Mouse (Mus musculus) G1E (cell line): ENCODE data around the gene Shtn1.

Source experiments
- CTCF ChIP-seq: IDR thresholded peaks from 2 replicates; pipeline ENCODE4 v1.5.1; 2012; ENCODE audit warnings: low read depth, low read length, inconsistent platforms, mixed read lengths
- TAL1 ChIP-seq: conservative IDR thresholded peaks from 2 replicates; pipeline ENCODE4 v1.6.1; 2012; ENCODE audit warnings: low read depth, low read length, inconsistent platforms, mixed read lengths

DNA sequence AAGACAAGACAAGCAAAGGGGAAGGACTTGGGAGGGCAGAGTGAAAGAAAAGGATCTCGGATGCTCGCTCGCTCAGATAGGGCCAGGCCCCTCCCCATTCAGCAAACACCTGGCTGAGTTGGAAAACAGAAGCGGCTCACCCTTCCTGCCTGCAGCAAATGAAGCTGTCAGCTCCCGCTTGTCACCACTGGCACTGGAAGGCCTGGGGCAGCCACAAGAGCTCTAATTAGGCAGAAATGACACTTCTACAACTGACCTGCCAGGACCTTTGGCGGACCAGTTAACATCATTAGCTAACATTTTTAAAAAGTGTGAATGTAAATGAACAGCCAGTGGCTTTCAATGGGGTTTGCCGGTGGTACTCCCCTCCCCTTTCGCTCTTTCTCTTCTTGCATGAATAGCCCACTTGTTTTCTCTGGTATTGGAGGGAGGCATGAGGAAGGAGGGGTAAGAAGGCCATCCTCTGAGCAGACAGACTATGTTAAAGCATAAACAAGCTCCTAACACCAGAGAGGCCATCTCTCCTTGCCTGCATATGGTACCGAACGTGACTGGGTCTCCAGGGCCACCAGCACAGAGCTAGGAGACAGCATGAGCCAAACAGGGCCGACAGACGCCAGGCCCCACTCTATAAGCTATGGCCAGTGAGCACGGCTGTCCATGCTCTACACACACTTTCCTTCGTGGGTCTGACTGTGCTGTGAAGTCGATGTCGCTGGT lies 144.7 kb downstream of the Shtn1 start:
- TF ChIP-seq CTCF (no peak), TAL1 (no peak)
